Mouse (Mus musculus) lung, postnatal 0 days (tissue): ENCODE measurements at regions not wholly inside any gene's neighbourhood (a gene's known extent, or its start where the extent isn't known, plus 50 kb on each side); places are given as distances from the start of the nearest gene placed in this dataset.

Source experiments
- CTCF ChIP-seq: IDR thresholded peaks from 2 replicates; pipeline ENCODE4 v1.5.1; 2016; ENCODE audit warnings: antibody characterized with exemption, mild to moderate bottlenecking
- EP300 ChIP-seq: IDR thresholded peaks from 2 replicates; pipeline ENCODE4 v1.6.1; 2016; ENCODE audit warnings: antibody characterized with exemption, mild to moderate bottlenecking, control low read depth

DNA sequence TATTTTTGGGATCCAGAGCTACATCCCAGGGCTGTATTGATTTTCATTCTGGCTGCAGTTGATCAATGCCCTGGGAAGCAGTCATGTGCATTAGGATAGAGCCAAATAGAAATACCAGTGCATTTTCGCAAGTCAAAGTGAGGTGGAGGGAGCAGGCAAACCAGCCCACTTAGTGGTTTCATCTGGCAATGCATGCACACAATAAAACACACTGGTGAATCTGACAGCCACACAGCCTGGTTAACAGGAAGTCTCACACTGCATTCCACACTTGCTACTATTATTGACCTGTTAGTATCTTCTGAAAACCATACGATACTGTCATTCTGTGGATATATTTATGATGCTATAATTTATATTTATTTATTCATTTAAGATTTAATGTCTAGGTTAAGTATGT lies 517.1 kb downstream of the Slc16a7 start:
- TF ChIP-seq CTCF, result no peak
- no peak for TF ChIP-seq EP300
